Mouse (Mus musculus) adrenal gland, postnatal 4 days (tissue): ENCODE results near the gene Fbxo2. TPM values are rescaled to one million over a fixed set of nuclear protein-coding genes. Genes with fewer than 3 reads are reported as not detected.

ENCODE experiments used
- DNase-seq, 2 experiments: peaks; one replicate each; pipeline ENCODE4 v3.0.0; 2021 to 2022; ENCODE audit warnings: low spot score in 2 of 2, mixed read lengths in 2 of 2
- total RNA-seq, 2 experiments: library from RNA; stranded (reverse); gene quantifications; 2 replicates each; pipeline ENCODE4 v1.2.3; 2021

The Fbxo2 gene
- total RNA-seq, 2 experiments from 2014 or later, result 2.7 to 2.8 TPM

DNA sequence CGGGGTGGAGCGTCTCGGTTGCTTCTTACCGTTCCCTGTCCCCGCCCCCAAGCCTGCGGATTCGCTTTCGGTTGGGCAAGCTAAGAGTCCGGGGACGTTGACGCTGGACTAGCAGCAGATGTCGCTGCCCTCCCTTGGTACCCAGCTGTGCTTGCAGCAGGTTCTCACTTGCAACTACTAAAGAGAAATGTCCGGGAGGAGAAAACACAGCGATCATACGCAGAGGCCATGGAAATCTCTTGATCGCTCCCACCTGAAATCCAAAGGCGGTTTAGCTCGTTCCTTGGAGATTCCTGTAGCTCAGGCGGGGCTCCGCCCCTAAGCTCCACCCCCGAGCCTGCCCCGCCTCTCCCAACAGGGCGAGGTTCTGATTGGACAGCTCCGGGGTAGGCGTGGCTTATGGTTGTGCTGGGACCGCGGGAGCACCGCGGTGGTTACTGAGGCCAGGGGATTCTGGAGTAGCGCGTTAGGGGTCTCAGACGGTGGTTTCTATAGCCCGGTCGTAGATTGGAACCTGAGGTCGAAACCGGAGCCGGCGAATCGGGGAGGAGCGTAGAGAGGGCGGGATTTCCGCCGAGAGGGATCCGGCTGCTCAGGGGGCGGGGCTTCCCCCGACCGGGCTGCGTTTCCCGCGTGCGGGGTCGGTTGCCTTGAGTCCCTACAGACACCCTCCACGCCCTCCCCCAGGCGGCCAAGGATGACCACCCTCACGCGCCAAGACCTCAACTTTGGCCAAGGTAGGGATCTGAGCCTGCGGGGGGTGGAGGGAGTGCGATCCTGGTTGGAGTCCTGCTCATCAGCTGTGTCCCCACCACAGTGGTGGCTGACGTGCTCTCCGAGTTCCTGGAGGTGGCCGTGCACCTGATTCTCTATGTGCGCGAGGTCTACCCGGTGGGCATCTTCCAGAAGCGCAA, 20.1 kb upstream of the Fbxo2 start:
- DNase-seq, result peak; percentile 72 to 85

DNA sequence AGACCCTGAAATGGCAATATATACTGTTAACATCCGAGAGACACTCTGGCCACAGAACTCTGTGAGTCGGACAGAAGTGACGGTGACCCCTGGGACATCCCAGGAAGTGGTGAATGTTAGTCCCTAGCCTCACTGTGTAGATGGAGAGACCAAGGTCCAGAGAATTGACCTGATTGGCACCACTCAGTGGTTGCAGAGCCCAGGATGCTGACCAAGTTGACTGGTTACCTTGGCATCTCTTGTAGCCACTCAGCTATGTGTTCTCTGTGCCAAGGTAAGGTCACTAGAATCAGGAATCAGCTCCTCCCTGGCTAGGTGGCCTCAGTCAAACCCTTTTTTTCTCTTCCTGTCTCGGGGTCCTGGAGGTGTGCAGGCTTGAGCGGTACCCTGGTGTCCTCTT, 16.7 kb upstream of the Fbxo2 start:
- DNase-seq, result no peak

DNA sequence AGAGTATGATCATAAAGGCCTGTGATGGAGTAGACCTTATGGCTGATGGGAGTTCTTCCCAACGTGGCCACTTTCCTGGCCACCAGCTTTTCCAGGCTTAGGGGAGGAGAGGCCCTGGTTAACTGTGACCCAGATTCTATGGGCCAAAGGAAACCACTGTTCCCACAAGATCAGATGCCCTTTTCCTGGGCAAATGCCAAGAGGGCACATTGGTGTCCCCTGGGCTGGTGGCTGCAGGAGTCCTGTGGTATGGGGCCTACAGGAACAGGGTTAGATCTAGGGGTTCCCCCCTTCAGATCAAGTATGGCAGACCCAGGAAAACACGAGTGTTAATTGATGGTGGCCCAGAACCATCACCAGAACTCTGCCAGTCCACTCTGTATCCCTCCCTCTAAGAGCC, 12.7 kb upstream of the Fbxo2 start:
- DNase-seq, result no peak

DNA sequence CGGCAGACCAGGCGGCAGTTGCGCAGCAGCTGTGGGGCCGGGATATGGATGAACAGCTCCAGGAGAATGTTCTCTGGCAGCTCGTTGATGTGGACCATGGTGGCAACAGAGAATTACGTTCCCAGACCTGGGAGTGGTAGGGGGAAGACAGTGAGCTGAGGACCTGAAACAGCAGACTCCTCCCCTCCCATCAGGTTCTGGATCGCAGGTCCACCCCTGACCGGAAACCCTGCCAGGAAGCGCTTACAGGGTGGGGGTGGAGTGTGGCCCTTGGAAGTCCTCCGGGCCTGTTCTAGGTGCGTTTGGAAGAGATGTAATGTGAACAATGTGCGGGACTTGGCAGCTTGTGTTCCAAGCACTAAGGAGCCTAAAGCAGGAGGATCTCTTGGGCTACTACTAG, 10.9 kb upstream of the Fbxo2 start:
- no peak for DNase-seq

DNA sequence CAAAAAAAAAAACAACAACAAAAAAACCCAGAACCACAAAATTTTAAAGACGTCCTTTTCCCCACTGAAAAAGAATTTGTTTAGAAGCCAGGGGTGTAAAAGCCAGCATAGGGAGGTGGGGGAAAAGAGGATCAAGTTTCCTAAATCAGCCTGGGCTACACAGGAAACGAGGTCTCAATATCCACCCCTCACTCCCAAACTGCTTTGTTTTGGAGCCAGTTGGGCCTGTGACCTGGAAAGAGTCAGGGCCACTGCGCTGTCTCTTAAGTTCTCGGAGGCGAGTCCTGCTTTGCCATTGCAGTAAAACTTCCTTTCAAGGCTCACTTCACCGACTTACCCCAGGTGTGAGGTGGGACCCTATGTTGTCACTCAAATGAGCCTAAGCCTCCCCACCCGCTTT, 10.2 kb upstream of the Fbxo2 start:
- no peak for DNase-seq

DNA sequence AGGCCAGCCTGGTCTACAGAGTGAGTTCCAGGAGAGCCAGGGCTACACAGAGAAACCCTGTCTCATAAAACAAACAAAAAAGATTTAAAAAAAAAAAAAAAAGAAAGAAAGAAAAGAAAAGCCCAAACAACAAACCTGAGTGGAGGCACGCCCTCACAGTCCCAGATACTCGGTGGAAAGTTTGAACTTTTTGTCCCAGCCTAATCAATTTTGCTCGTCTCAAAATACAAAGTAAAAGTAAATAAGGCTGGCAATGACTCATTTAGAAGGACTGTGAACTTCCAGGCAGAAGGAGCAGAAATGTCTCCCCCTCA, 9.5 kb upstream of the Fbxo2 start:
- DNase-seq, result no peak

DNA sequence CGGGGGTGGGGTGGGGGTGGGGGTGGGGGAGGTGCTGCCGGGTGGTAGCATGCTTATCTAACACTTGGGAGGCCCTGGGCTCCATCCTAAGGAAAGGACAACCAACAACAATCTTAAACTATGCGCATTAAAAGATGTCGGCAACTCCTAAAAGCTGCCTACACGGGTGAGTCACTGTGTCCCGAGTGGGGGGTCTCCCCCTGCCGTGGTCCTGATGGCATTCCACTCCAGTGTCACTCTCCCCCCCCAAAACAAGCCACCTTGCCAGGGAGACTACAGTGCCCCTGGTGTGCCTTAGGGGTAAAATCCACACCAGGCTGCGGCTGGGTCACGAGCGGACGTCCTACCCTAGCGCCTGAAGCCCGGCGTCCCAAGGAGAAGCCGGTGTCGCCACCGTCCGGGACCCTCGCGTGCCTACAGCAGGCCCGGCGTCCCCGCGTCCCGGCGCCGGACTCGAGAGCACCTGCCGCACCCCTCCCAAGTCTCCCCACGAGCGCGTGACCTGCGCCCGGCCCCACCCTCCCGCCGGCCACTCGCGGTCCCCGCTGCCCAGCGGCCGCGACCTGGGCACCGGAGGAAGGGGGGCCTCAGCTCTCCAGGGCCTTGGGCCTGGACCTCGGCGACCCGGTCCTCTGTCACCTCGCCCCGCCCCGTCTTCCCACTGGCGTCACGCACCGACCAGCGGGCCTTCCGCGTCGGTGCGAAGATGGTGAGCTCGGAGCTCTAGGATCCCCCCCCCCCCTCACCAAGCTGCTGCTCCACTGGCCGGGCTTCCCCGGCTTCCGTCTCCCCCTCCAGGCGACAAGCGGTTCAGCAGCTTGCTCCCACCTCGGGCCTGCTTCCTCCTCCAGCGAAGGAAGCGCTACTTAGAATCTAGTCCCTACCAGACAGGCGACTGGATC, 8.9 kb upstream of the Fbxo2 start, which contains the start of gene Fbxo6:
Gene Fbxo6 (minus strand): TSS at position 874 of the 902 bp plus-strand sequence.
- DNase-seq, result peak; percentile 46 to 72

DNA sequence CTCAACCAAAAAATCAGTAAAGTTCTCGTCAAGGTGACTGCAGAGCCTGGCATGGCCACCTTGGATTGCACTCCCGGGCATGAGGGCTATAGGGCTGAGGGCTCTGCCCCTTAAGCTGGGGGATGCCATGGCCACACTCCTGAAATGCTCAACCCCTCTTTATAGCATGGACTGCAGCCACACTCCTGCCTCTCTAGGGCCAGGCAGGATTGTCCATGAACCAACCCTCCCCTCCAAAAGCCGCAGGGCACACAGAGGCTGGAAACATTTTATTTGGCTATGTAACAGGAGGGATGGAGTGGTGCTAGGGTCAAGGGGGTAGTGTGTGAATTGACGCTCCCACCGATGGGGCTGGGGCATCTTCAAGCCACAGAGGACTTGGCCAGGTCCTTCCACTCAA, 7.9 kb upstream of the Fbxo2 start:
- no peak for DNase-seq

DNA sequence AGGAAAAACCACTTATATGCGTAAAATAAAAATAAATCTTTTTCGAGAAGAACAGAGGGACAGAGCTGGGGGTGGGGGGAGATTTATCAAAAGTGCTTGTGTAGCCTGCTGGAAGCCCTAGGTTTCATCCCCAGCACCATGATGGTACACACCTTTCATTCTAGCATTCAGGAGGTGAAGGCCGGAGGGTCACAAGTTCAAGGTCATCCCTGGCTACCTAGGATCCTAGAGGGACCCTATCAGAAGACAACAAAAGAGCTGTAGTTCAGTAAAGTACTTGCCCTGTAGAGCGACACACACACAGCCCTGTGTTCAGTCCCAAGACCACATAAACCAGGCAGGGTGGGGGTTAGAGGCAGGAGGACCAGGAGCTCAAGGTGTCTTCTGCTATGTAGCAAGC, 6.4 kb upstream of the Fbxo2 start:
- no peak for DNase-seq

DNA sequence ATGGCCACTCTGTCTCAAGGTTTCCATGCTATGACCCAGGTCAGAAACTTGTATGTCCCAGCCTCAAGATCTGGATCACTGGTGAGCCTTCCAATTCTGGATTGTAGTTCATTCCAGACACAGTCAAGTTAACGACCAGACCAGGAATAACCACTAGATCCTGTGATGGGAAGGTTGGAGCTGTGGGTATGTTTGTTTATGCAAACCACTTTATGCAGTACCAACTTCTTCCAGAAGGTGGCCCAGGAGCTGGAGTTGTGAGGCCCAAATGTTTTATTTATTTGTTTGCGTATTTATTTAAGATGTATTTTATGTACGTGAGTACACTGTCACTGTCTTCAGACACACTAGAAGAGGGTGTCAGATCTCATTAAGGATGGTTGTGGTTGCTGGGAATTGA, 5.4 kb upstream of the Fbxo2 start:
- DNase-seq, result no peak

DNA sequence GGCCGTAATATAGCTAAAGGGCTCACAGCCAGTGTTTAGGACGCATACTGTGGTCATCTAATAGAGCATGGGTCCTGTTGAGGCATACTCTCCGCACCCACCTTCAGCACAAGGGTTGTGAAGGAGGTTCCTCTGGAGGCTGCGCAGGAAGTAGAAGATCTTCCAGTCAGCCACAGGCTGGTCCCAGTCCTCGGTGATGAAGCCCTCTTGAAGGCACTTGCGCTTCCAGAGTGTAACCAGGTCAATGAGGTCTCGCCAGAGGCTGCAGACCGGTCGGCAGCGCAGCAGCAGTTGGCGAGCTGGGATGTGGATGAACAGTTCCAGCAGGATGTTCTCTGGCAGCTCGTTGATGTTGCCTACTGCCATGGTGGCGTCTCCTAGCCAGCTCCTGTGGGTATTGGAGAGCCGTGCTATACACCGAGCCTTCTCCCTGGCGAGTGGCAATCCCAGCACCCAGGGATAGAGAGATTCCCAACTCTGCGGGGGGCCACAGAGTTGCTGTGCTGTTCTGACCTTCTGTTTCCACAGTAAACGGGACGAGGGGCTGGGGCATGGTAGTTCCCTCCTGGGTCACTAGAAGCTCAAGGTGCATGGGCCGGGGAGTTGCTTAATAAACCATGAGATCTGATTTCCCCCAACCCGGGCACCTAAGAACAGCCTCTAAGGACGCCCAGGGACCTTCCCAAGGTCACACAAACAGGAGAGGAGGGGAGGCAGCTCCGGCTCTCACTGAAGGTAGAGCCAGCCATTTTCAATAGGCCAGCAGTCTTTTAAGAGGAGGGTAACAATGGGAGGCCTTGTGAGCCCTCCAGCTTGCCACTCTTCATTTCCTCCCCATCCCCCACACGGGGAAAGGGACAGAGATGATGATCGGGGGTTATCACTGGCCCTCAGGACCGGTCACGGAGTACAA, 1.7 kb upstream of the Fbxo2 start:
- DNase-seq, result no peak

DNA sequence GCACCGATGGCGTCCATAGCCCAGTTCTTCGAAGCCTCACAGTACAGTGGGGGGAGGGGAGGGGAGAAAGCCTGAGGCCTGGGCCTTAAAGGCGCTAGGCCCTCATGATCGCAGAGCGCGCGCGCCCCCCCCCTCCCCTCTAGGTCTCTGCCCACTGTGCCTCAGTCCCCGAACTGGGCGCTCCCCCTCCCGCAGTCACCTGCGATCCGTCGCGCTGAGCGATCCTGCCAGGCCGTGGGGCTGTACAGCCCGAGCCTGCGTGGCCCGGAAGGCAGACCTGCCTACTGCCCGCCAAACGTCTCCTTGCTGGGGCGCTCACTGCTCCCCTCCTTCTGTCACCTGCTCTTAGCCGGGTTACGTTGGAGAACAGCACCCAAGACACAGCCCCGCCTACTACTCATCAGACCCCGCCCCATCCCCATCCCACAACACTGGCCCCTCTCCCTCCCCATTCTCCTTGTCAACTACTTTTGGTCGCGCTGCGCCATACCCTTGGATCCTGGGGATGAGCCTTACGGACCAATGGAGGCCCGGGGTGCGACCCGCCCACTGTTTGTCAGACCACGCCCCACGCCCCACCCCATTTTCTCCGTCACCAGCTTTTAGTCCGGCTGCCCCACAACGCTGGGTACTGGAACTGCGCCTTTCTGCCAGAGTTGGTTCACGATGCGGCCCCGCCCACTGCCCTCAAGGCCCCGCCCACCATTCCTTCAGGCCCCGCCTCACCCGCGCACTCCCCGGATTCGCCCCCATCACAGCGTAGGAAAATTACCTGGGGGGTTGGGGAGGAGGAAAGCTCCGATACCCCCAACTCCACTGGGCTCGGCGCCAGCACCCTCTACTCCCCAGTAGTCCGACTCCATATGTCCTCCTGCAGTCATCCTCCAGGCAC, 631 bp upstream of the Fbxo2 start:
- peak; percentile 82 for DNase-seq

DNA sequence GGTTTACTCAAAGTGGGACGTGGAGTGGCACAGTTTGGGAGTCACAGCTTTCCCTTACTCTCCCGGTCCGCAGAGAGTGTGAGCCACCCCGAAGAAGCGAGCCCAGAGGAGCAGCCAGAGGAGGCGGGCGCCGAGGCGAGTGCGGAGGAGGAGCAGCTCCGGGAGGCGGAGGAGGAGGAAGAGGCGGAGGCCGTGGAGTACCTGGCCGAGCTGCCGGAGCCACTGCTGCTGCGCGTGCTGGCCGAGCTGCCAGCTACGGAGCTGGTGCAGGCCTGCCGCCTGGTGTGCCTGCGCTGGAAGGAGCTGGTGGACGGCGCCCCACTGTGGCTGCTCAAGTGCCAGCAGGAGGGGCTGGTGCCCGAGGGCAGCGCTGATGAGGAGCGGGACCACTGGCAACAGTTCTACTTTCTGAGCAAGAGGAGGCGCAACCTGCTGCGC, 3.6 kb downstream of the Fbxo2 start:
- peak in 1 of 2 experiments; percentile 24 for DNase-seq

DNA sequence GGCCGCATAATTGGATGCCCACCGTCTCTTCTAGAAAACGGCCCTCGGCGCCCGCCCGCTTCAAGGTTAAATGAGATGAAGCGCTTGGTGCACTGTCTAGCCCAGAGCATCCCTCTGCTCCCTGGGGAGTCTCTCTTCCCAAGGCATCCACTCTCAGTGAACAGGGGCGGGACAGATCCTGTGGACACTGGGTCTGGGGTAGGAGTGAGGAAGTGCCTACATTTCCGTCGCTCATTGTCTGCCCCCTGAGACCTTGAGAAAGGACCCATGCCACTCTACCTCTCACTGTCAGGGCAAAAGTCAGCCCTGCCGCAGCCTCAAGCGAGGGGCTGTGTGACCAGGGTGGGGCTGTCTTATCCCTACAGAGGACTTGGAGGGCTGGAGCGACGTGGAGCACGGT, 4.0 kb downstream of the Fbxo2 start:
- no peak for DNase-seq

DNA sequence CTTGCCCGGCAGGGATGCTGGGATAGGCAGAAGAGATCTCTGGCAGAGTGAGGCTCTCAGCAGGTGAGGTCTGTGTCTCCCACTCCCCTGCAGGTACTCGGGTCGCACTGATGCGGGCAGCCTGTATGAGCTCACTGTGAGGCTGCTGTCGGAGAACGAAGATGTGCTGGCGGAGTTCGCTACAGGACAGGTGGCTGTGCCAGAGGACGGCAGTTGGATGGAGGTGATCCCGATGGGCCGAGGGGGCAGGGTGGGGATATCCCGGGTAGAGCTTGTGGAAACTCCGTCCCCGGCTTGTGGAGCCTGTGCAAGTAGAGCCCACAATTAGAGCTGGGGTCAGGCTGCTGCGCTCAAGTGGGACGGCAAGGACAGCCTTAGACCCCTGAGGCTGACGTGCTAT, 5.1 kb downstream of the Fbxo2 start:
- DNase-seq, result no peak

DNA sequence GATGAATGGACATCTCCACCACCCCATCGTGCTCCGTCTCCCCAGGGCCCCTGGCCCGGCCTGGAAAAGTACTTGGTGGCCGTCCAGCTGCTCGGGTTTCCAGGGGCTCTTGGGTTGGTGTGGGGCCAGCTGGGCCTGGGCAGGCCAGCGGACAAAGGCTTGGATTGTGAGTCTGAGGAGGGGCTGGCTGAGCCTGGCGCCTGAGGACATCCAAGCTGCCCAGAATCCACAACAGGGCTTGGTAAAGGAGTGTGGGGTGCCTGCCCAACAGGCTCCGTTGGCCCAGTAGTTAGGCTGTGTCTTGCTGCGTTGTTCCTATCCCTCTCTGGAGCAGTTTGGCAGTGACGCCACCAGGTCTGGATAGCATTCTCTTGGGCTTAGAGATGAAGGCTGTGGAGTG, 6.0 kb downstream of the Fbxo2 start:
- DNase-seq, result no peak

DNA sequence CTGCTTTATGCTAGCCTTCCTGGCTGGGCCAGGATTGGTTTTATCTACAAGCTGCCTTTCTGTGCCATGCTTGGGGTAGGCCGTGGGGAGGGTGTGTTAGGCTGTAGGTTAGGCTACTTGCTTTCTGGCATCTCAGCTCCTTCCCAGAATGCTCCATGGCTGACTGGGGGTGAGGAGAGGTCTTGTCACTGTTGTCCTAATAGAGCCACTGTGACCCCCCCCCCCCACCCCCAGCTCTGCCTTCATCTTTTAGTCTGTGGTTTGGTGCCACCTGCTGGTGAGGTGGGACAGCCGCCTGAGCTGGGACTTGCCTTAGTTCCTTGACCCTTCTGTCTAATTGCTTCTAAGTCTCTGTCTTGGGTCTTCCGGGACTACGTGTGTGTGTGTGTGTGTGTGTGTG, 6.6 kb downstream of the Fbxo2 start:
- peak; percentile 42 to 61 for DNase-seq

DNA sequence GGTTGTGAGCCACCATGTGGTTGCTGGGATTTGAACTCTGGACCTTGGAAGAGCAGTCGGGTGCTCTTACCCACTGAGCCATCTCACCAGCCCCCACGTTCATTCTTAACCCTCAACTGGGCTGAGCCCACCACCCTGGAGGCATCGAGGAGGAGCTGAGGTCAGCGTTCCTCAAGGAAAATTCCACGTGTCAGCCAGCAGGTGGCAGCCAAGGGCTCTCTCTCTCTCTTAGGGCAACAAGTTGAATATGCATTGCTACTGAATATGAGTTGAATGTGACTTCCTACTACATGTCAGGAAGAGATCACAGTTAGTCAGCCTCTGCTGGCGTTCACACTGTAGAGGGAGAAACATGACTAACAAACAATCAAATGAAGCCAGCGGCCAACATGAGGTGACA, 7.9 kb downstream of the Fbxo2 start:
- no peak for DNase-seq

DNA sequence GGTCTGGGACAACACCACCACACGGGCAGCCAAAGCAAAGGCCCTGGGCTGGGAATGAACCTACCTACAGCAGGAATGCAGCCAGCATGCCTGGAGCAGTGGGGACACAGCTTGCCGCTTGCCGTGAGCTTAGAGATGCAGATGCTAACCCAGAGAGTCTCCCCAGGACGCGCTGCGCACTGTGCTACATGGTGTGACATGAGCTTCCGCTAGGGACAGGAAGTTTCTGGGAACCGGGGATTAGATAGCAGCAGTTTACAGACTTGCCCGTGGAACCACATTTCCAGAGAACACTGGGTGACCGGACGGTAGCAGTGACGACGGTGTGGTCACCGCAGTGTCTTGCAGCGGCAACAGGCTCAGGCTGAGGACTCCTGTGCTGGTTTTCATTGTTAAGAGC, 9.2 kb downstream of the Fbxo2 start:
- no peak for DNase-seq

DNA sequence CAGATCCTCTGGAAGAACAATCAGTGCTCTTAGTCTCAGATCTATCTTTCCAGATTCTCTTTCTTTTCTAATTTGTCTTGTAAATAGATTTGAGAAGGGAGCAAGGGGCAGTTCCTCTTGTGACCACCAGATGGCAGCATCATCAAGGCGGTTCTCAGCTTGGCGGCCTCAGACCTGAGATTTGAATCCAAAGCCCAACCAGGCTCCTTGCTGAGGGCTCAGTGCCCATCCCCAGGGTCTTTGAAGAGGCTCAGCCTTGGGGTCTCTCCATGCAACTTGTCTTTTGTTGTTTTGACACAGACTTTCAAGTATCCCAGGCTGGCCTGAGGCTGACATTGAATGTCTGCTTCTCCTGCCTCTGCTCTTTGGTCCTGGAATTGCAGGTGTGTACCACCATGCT, 10.4 kb downstream of the Fbxo2 start:
- no peak for DNase-seq
